Mouse (Mus musculus): ENCODE data around the gene Lime1. TPM values are rescaled to one million over a fixed set of nuclear protein-coding genes. Genes with fewer than 3 reads are reported as not detected.

The Lime1 gene
- polyA plus RNA-seq, 1 experiment from 2014 or later, result 20.9 TPM

DNA sequence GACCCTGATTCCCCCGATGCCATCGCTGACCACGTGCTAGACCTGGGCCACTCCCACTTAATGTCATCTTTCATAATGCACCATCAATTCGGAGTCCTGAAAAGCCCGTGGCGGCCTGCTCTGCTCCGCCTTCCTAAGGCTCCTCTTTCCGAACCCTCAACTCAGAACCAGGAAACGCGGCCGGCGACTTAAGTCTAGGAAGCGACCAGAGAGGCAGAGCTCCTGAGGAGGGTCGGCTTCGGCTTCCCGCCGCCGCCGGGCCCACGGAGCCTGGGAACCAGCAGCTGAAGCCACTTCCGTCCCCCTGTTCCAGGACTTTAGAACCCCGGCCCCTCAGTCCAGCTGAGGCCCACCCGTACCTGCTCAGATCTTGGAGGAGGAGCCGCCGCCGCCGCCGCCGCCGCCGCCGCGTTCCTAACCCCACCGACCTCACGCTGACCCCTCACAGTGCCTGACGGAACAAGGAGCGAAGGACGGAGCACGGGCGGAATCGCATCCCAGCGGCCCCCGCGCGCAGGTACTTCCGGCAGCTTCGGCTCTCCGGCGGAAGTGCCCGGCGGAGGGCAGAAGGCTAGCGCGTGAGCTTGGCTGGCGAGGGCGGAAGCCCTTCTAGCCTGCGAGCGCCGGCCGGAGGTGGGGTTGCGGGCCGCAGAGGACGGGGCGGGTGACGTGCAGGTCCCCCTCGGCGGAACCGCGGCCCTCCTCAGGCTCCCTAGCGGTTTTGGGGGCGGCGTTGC lies 14.8 kb upstream of the Lime1 start, which contains the start of the genes Zgpat and Arfrp1:
TSS of gene Zgpat (plus strand) at position 69 of the 737 bp plus-strand sequence.
TSS of gene Arfrp1 (minus strand) at position 545 of the 737 bp plus-strand sequence.
- DNase-seq (ENCODE audit: low spot score) (peak; percentile 92), ATAC-seq (ENCODE audit: insufficient number of reproducible peaks, low FRiP score, low TSS enrichment, low read depth) (peak; percentile 90)
- Histone ChIP-seq H3K27ac (replicated peaks; ENCODE audit: low read depth, low read length) (peak within 1 kb of the TSS; percentile 82), H3K9ac (ENCODE audit: low read length) (peak within 1 kb of the TSS; percentile 89), H3K36me3 (ENCODE audit: control insufficient read depth, insufficient read depth, low read length) (peaks cover 20% of the 10 kb centered on the region), H3K9me3 (ENCODE audit: control insufficient read depth, low read length) (no peaks in the 10 kb centered on the region; the same call in 1 of the 2 replicates), H3K4me1 (ENCODE audit: control insufficient read depth, insufficient read depth, low read length) (peaks cover 11% of the 10 kb centered on the region), H3K4me3 (ENCODE audit: low read depth, low read length) (peak within 1 kb of the TSS; percentile 83), H3K4me2 (ENCODE audit: low read depth, severe bottlenecking) (peak within 1 kb of the TSS; percentile 92), H3K27me3 (ENCODE audit: control insufficient read depth, insufficient read depth, low read length) (no peaks in the 10 kb centered on the region)
- WGBS, result under 1% methylated on average over 71 of the region's 71 CpGs

DNA sequence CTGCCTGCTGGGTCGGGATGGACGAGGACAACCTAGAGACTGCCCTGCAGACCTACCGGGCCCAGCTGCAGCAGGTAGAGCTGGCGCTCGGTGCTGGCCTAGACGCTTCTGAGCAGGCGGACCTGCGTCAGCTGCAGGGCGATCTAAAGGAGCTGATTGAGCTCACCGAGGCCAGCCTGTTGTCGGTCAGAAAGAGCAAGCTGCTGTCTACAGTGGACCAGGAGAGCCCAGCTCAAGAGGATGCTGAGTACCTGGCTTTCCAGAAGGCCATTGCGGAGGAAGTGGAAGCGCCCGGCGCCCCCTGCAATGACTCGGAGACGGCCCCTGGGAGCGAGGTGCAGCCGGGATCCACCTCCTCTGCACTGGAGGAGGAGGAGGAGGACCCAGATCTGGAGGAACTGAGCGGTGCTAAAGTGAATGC lies 14.2 kb upstream of the Lime1 start:
- DNase-seq (ENCODE audit: low spot score), result no peak
- Histone ChIP-seq H3K27me3 (ENCODE audit: control insufficient read depth, insufficient read depth, low read length) (no peaks in the 10 kb centered on the region), H3K27ac (replicated peaks; ENCODE audit: low read depth, low read length) (peak overlapping the region; percentile 82), H3K9ac (ENCODE audit: low read length) (peak overlapping the region; percentile 89), H3K36me3 (ENCODE audit: control insufficient read depth, insufficient read depth, low read length) (peaks cover 19% of the 10 kb centered on the region), H3K4me1 (ENCODE audit: control insufficient read depth, insufficient read depth, low read length) (peaks cover 11% of the 10 kb centered on the region), H3K4me2 (ENCODE audit: low read depth, severe bottlenecking) (peak overlapping the region; percentile 92), H3K9me3 (ENCODE audit: control insufficient read depth, low read length) (no peaks in the 10 kb centered on the region; the same call in 1 of the 2 replicates), H3K4me3 (ENCODE audit: low read depth, low read length) (peak overlapping the region; percentile 83)
- peak; percentile 61 for ATAC-seq (ENCODE audit: insufficient number of reproducible peaks, low FRiP score, low TSS enrichment, low read depth)
- WGBS, result under 1% methylated on average over 20 of the region's 20 CpGs

DNA sequence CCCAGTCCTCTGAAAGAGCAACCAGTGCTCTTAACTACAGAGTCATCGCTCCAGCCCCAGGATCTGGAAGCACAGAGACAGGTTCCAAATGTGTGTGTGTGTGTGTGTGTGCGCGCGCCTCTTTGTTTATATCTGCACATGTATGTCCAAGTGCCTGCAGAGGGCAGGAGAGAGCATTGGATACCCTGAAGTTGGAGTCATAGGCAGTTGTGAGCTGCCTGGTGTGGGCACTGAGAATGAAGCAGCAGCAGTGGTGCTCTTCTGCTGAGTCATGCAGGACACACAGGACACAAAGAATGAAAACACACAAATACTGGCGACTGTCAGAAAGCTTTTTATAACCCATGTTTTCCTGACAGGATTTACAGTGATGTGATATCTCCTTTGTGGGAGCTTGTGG lies 9.9 kb upstream of the Lime1 start:
- Histone ChIP-seq H3K27ac (replicated peaks; ENCODE audit: low read depth, low read length) (no peak overlapping the region), H3K4me2 (ENCODE audit: low read depth, severe bottlenecking) (no peak overlapping the region), H3K27me3 (ENCODE audit: control insufficient read depth, insufficient read depth, low read length) (no peaks in the 10 kb centered on the region), H3K9ac (ENCODE audit: low read length) (no peak overlapping the region), H3K36me3 (ENCODE audit: control insufficient read depth, insufficient read depth, low read length) (peaks cover 9% of the 10 kb centered on the region; the same call in 1 of the 2 replicates), H3K9me3 (ENCODE audit: control insufficient read depth, low read length) (no peaks in the 10 kb centered on the region; the same call in 1 of the 2 replicates), H3K4me3 (ENCODE audit: low read depth, low read length) (no peak overlapping the region), H3K4me1 (ENCODE audit: control insufficient read depth, insufficient read depth, low read length) (peaks cover 4% of the 10 kb centered on the region; the same call in 1 of the 2 replicates)
- ATAC-seq (ENCODE audit: insufficient number of reproducible peaks, low FRiP score, low TSS enrichment, low read depth) (no peak), DNase-seq (ENCODE audit: low spot score) (no peak)
- WGBS, result 94% methylated on average over 5 of the region's 5 CpGs

DNA sequence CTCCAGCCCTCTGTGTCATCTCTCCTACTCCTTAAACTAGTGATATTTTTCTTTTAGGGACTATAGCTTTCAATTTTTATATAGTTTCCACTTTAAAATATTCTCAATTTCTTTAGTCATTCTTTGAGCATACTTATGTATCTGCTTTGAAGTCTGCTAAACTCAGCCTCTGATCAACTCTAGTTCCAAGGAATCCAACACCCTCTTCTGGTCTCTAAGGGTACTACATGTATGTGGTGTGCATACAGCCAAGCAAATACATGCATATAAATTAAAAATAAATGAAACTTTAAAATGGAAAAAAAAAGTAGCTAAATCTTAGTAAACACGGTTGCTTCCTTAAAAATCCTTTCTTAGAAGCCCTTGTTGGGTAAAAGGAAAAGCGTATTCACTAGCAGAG lies 4.1 kb upstream of the Lime1 start:
- 90% methylated on average over 2 of the region's 2 CpGs for WGBS
- DNase-seq (ENCODE audit: low spot score), result no peak
- Histone ChIP-seq H3K36me3 (ENCODE audit: control insufficient read depth, insufficient read depth, low read length) (peaks cover 2% of the 10 kb centered on the region; the same call in 1 of the 2 replicates), H3K4me1 (ENCODE audit: control insufficient read depth, insufficient read depth, low read length) (no peaks in the 10 kb centered on the region), H3K27ac (replicated peaks; ENCODE audit: low read depth, low read length) (no peak overlapping the region), H3K9ac (ENCODE audit: low read length) (no peak overlapping the region), H3K4me2 (ENCODE audit: low read depth, severe bottlenecking) (no peak overlapping the region), H3K9me3 (ENCODE audit: control insufficient read depth, low read length) (no peaks in the 10 kb centered on the region), H3K27me3 (ENCODE audit: control insufficient read depth, insufficient read depth, low read length) (no peaks in the 10 kb centered on the region), H3K4me3 (ENCODE audit: low read depth, low read length) (no peak overlapping the region)
- ATAC-seq (ENCODE audit: insufficient number of reproducible peaks, low FRiP score, low TSS enrichment, low read depth), result no peak

DNA sequence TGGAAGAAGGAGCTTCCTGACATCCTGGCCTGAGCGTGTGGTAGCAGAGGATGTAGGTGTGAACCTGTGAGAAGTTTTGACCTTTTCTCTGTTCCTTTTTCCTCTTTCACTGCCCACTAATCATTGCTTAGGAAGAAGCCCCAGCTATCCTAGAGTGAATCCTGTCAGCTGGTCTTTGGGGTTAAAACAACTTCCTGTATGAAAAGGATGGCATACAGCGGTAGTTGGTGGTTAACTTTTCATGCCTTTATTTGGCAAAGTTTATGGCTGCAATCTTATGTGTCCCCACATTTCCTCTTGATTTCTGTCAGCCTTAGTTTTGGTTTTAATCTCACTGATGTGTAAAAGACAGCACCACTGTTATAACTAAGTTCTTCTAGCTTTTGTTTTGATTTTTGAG lies 2.6 kb upstream of the Lime1 start:
- Histone ChIP-seq H3K27me3 (ENCODE audit: control insufficient read depth, insufficient read depth, low read length) (no peaks in the 10 kb centered on the region), H3K9me3 (ENCODE audit: control insufficient read depth, low read length) (no peaks in the 10 kb centered on the region), H3K4me3 (ENCODE audit: low read depth, low read length) (no peak overlapping the region), H3K4me2 (ENCODE audit: low read depth, severe bottlenecking) (no peak overlapping the region), H3K27ac (replicated peaks; ENCODE audit: low read depth, low read length) (no peak overlapping the region), H3K9ac (ENCODE audit: low read length) (no peak overlapping the region), H3K4me1 (ENCODE audit: control insufficient read depth, insufficient read depth, low read length) (no peaks in the 10 kb centered on the region), H3K36me3 (ENCODE audit: control insufficient read depth, insufficient read depth, low read length) (peaks cover 6% of the 10 kb centered on the region)
- WGBS, result 96% methylated on average over 2 of the region's 2 CpGs
- DNase-seq (ENCODE audit: low spot score) (no peak), ATAC-seq (ENCODE audit: insufficient number of reproducible peaks, low FRiP score, low TSS enrichment, low read depth) (no peak)

DNA sequence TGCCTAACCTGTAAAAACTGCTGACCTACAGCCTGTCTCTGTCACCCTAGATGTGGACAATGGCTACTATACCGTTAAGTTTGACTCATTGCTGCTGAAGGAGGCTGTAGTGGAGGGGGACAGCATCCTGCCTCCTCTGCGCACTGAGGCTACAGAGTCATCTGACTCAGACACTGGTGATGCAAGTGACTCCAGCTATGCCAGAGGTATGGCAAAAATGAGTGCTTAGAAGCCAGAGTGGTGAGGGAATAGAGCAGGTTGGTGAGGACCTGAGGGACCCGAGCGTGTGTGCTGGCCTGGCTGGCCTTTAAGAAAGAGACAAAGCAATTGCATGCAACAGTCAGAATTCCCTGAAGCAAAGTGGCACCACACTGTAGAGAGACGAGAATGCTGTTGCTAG lies 1.2 kb upstream of the Lime1 start:
- Histone ChIP-seq H3K9ac (ENCODE audit: low read length) (no peak overlapping the region), H3K4me1 (ENCODE audit: control insufficient read depth, insufficient read depth, low read length) (no peaks in the 10 kb centered on the region), H3K4me2 (ENCODE audit: low read depth, severe bottlenecking) (no peak overlapping the region), H3K27ac (replicated peaks; ENCODE audit: low read depth, low read length) (no peak overlapping the region), H3K4me3 (ENCODE audit: low read depth, low read length) (no peak overlapping the region), H3K9me3 (ENCODE audit: control insufficient read depth, low read length) (no peaks in the 10 kb centered on the region), H3K36me3 (ENCODE audit: control insufficient read depth, insufficient read depth, low read length) (peaks cover 10% of the 10 kb centered on the region), H3K27me3 (ENCODE audit: control insufficient read depth, insufficient read depth, low read length) (no peaks in the 10 kb centered on the region)
- DNase-seq (ENCODE audit: low spot score) (no peak), ATAC-seq (ENCODE audit: insufficient number of reproducible peaks, low FRiP score, low TSS enrichment, low read depth) (no peak)
- WGBS, result 91% methylated on average over 5 of the region's 5 CpGs

DNA sequence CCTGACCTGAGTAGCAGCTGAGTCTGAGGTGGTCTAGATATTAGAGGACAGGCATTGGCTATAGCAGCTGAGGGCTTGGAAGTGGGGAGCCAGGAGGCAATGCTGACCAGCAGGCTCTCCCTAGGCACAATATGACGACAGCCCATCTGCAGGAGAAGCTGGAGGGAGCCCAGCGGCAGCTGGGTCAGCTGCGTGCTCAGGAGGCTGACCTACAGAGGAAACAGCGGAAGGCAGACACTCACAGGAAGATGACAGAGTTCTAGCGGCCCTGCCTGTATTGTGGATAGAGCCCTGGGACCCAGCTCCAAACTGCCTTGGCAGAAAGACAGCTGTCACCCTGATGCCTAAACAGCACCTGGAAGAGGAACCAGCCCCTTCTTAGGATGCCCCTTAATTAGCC lies 373 bp downstream of the Lime1 start:
- no peak overlapping the region for H3K9ac ChIP-seq (ENCODE audit: low read length)
- DNase-seq (ENCODE audit: low spot score) (no peak), ATAC-seq (ENCODE audit: insufficient number of reproducible peaks, low FRiP score, low TSS enrichment, low read depth) (no peak)
- no peaks in the 10 kb centered on the region for H3K9me3 ChIP-seq (ENCODE audit: control insufficient read depth, low read length)
- H3K27me3 ChIP-seq (ENCODE audit: control insufficient read depth, insufficient read depth, low read length), result no peaks in the 10 kb centered on the region
- H3K4me1 ChIP-seq (ENCODE audit: control insufficient read depth, insufficient read depth, low read length), result no peaks in the 10 kb centered on the region
- H3K4me3 ChIP-seq (ENCODE audit: low read depth, low read length), result no peak overlapping the region
- no peak overlapping the region for H3K27ac ChIP-seq (replicated peaks; ENCODE audit: low read depth, low read length)
- H3K4me2 ChIP-seq (ENCODE audit: low read depth, severe bottlenecking), result no peak overlapping the region
- H3K36me3 ChIP-seq (ENCODE audit: control insufficient read depth, insufficient read depth, low read length), result peaks cover 10% of the 10 kb centered on the region
- 80% methylated on average over 5 of the region's 5 CpGs for WGBS

DNA sequence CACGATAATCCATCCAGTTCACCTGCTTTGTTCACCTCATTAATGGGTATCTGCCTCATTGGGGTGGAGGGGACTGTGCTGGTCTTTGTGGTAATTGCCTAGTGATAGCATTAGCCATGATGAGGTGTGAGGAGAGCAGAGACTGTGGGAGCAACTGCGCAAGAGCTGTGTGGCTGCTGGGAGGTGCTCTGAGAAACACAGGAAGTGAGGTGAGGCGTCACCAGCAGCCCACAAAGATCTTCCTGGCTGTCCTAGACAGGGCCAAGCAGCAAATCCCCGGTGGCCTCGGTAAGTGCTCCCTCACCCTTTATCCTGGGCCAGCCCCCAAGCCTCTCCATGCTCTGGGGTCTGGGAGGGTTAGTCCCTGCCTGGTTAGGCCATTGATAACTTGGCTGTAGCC lies 1.2 kb downstream of the Lime1 start:
- H3K4me3 ChIP-seq (ENCODE audit: low read depth, low read length), result no peak overlapping the region
- no peak for ATAC-seq (ENCODE audit: insufficient number of reproducible peaks, low FRiP score, low TSS enrichment, low read depth)
- no peaks in the 10 kb centered on the region for H3K27me3 ChIP-seq (ENCODE audit: control insufficient read depth, insufficient read depth, low read length)
- no peak overlapping the region for H3K27ac ChIP-seq (replicated peaks; ENCODE audit: low read depth, low read length)
- no peak overlapping the region for H3K9ac ChIP-seq (ENCODE audit: low read length)
- H3K9me3 ChIP-seq (ENCODE audit: control insufficient read depth, low read length), result no peaks in the 10 kb centered on the region
- DNase-seq (ENCODE audit: low spot score), result no peak
- 90% methylated on average over 5 of the region's 5 CpGs for WGBS
- no peak overlapping the region for H3K4me2 ChIP-seq (ENCODE audit: low read depth, severe bottlenecking)
- H3K36me3 ChIP-seq (ENCODE audit: control insufficient read depth, insufficient read depth, low read length), result peaks cover 10% of the 10 kb centered on the region
- no peaks in the 10 kb centered on the region for H3K4me1 ChIP-seq (ENCODE audit: control insufficient read depth, insufficient read depth, low read length)

Data from limb, embryonic 11.5 days (tissue).